In genomic region chr6:124661156-124661806, GRCm38 (mm10) we compare ENCODE assay signal across 13 mouse cellular contexts. TPM values are rescaled to one million over a fixed set of nuclear protein-coding genes. Genes with fewer than 3 reads are reported as not detected.
"Had no signal": no experiment of that assay in that cellular context is flagged by ENCODE, and none has a peak within 500 bp of the region (broad histone marks: within the 10 kb centered on the region; RNA-seq: fewer than 3 reads in every experiment).

No protein-coding gene starts in this region.

- H3K9ac ChIP-seq: intestine, embryonic 15.5 days; limb, embryonic 12.5 days; midbrain, embryonic 12.5 days had no signal

- H3K36me3 ChIP-seq: intestine, embryonic 15.5 days; limb, embryonic 12.5 days; midbrain, embryonic 12.5 days had no signal

- DNase-seq: kidney, adult 9 months; kidney, postnatal 36 days; lung, adult 2 months; lung, postnatal 36 days; right cerebral cortex, postnatal 14 days; thymus, postnatal 4 days had no signal

- ATAC-seq: intestine, embryonic 15.5 days; lung, postnatal 0 days; midbrain, embryonic 16.5 days had no signal

- H3K27me3 ChIP-seq: intestine, embryonic 15.5 days; limb, embryonic 12.5 days; midbrain, embryonic 12.5 days had no signal

- H3K9me3 ChIP-seq: intestine, embryonic 15.5 days; limb, embryonic 12.5 days; midbrain, embryonic 12.5 days had no signal

RNA-seq across cellular contexts. Expression of gene C1s2, which starts 25.4 kb away (rescaled TPM):
- polyA plus RNA-seq: intestine, embryonic 15.5 days; limb, embryonic 12.5 days; liver, adult 2 months; midbrain, embryonic 12.5 days; stomach, embryonic 16.5 days had no signal
